Mouse (Mus musculus) adrenal gland, adult 10 weeks (tissue): Measurements from ENCODE around the gene Gstm1. TPM values are rescaled to one million over a fixed set of nuclear protein-coding genes. Genes with fewer than 3 reads are reported as not detected.

Source experiments
- polyA plus RNA-seq: library from polyadenylated mRNA; stranded (reverse); fragments of 350-450 nt; fragmentation: Illumina TruSeq; extraction: RNeasy Lipid Tissue Mini Kit (QIAGEN cat#74804); gene quantifications from one replicate; pipeline ENCODE4 v1.2.3, GENCODE M21; 2014; ENCODE audit warnings: low read depth, low replicate concordance

Gene Gstm1
- polyA plus RNA-seq, result 91.0 TPM

DNA sequence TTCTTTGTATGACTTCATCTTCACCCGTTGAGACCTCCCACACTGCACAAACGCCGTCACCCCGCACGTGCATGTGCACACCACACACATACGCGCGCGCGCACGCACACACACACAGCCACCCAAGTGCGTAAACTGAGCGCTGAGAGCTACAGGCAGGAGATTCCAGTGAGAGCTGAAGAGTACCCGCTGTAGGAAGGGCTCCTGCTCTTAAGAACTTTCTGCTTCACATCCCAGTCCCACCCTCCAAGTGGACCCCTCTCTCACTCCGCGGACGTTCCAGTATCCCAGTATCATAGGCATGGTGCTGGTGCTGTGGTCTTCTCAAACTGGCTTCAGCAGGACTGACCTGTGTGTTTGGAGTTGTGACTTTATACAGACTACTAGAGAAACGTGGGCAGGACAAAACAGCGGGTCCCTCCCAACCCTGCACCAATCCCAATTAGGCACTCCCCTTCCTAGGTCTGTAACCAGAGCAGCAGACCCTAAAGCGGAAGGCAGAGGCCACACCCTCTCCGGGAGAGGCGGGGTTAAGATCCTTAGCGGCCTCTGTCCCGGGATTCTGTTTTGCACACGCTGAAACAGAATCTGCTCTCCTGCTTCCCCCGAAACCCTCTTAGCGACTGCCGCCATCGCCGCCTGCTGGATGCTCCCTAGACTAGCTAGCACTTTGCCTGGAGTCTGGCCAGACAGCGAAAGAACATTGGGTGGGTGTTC is at the start of gene Gstm1:
Gstm1 (minus strand) TSS at position 501 of the 717 bp plus-strand sequence.

DNA sequence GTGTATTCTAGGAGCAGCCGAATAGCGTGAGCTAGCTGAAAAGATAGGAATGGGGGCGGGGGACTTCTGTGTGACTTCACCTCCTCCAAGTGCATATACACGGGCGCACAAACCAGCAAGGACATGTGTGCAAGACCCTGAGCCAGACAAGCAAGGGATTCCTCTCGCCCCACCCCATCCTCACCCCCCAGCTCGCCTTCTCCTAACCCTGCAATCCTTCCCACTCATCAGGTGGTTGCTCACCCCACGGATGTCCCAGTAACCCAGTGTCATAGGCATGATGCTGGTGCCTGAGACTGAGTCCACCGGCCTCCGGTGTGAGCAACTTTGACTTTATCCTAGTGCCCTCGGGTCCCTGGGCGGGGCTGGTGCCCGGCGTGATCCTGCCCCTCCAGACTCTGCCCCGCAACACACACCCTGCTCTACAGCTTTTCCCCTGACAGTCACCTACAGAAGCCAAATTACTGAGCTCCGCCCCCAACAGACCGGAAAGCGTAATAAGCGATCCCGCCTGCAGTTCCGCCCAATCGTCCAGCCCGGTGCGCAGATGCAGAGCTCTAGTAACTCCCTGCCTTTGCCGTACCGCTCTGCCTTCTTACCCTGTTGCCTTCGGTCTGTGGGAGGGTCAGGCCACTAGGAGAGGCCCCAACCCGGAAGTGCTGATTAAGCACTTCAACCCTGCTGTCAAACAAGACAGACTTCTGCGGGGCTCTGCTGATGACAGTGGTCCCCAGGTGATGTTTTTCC is 26.8 kb upstream of the Gstm1 start, which contains the start of gene Gstm4:
Gstm4 (minus strand) TSS at position 501 of the 747 bp plus-strand sequence.

DNA sequence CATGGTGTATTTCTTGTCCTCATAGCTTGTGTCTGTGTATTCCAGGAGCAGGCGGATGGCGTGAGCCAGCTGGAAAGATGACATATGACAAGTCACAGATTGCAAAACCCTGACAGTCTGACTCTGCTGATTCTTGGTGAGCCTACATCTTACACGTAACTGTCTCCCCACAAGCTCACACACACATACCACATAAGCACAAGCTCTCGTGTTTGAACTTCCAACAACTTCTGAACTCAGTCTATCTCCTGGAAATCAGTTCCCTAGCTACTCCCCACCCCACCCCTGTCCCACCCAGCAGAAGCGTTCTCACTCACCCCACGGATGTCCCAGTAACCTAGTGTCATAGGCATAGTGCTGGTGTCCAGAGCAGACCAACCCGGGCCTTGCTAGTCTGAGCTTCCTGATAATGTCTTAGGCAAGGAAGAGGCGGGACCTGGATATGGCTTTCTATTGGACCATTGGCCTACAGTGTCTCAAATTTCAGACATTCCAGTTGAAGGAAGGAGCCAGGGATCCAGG is 31.7 kb downstream of the Gstm1 start, which contains the start of gene Gstm2:
Gstm2 (minus strand) TSS at position 413 of the 522 bp plus-strand sequence.

DNA sequence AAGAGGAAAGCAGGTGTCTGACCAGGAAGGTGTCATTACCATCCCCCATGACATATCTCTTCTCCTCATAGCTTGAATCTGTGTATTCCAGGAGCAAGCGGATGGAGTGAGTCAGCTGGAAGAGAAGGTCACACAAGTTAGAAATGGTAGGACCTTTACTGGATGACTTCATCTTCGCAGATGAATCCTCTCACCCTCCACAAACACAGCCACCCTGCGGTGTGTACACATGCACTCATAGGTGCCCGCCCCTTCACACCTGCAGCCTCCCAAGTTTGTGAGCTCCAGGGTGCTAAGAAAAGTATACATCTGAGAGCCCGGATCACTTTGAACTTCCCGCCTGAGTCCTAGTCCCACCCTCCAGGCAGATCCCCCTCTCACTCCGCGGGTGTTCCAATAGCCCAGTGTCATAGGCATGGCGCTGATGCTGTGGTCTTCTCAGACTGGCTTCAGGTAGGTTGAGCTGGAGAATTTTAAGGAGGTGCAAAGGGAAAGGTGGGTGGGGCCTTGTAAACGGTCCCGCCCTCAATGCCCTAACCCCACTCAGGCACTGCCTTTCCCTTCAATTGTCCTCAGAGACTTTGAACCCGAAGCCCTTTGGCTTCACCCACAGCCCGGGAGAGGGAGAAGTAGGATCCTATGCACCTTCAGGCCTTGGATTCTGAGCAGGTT is 48.9 kb downstream of the Gstm1 start, which contains the start of gene Gstm3:
Gstm3 (minus strand) TSS at position 560 of the 672 bp plus-strand sequence.

Other genes starting within 250 kb of the Gstm1 start
- not detected for gene Eps8l3, start 140.7 kb downstream of the Gstm1 start, polyA plus RNA-seq
- 56.1 TPM for gene Gstm5, start 122.2 kb downstream of the Gstm1 start, polyA plus RNA-seq
- 18.4 TPM for gene Gstm7, start 86.2 kb downstream of the Gstm1 start, polyA plus RNA-seq
- gene Gstm6, start 74.2 kb downstream of the Gstm1 start, polyA plus RNA-seq, result 3.8 TPM
- gene Gstm3, start 48.7 kb downstream of the Gstm1 start, polyA plus RNA-seq, result not detected
- 96.4 TPM for gene Gstm2, start 31.5 kb downstream of the Gstm1 start, polyA plus RNA-seq
- gene Gstm4, start 26.9 kb upstream of the Gstm1 start, polyA plus RNA-seq, result 5.8 TPM
- 41.3 TPM for gene Ampd2, start 68.7 kb upstream of the Gstm1 start, polyA plus RNA-seq
- 19.2 TPM for gene Gnat2, start 74.8 kb upstream of the Gstm1 start, polyA plus RNA-seq
- gene Gnai3, start 128.2 kb upstream of the Gstm1 start, polyA plus RNA-seq, result 444 TPM
- not detected for gene Gpr61, start 136.9 kb upstream of the Gstm1 start, polyA plus RNA-seq
- gene Amigo1, start 168.4 kb upstream of the Gstm1 start, polyA plus RNA-seq, result 12.4 TPM
- 3.5 TPM for gene Cyb561d1, start 183.2 kb upstream of the Gstm1 start, polyA plus RNA-seq
- gene Atxn7l2, start 193.0 kb upstream of the Gstm1 start, polyA plus RNA-seq, result 0.82 TPM
- 0.64 TPM for gene Sypl2, start 208.7 kb upstream of the Gstm1 start, polyA plus RNA-seq
- gene Psma5, start 239.0 kb upstream of the Gstm1 start, polyA plus RNA-seq, result 124 TPM